Mouse (Mus musculus) mature B cell (primary cell): Measurements from ENCODE around the gene Selenot.

ENCODE experiments used
- in situ Hi-C: fragments of 300-500 bp; cut with MboI; formaldehyde crosslinking; loops from 2 replicates; pipeline ENCODE4 v1.14.3; 2019

Gene Selenot

DNA sequence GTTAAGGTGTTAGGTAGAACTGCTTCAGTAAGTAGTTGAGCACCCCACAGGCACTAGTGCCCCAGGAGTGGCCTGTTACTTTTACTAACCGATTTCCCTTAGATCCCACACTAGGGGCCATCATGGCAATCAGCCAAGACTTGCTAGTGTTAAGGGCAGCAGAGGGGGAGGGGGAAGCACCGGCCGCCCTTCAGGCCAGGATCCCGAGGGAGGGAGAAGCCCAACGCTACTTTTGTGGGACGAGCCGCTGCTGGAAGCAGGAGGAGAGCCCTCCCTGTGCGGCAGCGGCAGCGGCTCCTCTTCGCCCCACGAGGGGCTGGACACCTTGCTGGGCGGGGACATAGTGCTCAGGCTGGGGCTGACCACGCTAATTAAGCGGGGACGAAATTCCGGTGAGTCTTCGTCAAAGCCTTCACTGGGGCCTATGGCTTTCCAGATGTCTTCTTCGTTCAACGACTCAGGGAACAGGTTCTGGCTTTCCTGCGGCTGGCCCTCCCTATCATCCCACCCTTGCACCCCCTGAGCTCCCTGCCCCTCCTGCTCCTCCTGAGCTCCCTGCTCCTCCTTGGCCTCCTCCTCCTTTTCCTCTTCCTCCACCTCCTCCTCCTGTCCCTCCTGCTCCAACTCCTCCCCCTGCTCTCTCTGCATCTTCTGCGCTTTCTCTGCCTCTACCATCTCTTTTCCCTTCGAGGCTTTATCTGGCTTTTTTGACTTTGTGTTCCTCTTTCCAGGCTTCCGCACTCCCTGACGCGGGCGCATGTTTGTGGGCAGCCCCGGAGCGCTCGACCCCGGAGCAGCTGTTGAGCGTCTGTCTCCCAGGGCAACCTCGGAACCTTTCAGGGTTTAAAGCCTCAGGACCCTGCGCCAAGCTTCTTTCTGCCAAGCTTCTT, 60.2 kb downstream of the Selenot start, which contains the start of gene Erich6:
Gene Erich6, minus strand, starts transcription at position 802 of the 890 bp plus-strand sequence.
- in situ Hi-C loops, result no loop called here
